Mouse (Mus musculus) limb, embryonic 14.5 days (tissue): Measurements from ENCODE around the gene Cfap126. TPM values are rescaled to one million over a fixed set of nuclear protein-coding genes. Genes with fewer than 3 reads are reported as not detected.
A peak's percentile ranks its signal among the peaks of the same experiment; 100 is the strongest.

ENCODE experiments used
- ATAC-seq: fragments of 200-750 bp; cut with Nextera tagmentation; 2 replicates; pipeline ENCODE4 v1.8.0; 2017; ENCODE audit warnings: low read depth, moderate number of reproducible peaks, moderate TSS enrichment; ENCODE audit not compliant: low FRiP score
- DNase-seq: peaks from one replicate; pipeline ENCODE4 v3.0.0-alpha.2; 2015; ENCODE audit warnings: low spot score
- H3K27ac ChIP-seq: fragments of 300-500 bp; sonication (generic); replicated peaks from 2 replicates; pipeline ENCODE4 v1.5.1; 2014; ENCODE audit warnings: low read depth, mild to moderate bottlenecking, low read length, moderate library complexity, mixed read lengths
- H3K27me3 ChIP-seq: fragments of 300-500 bp; sonication (generic); 2 replicates; pipeline ENCODE4 v1.6.1; 2014; ENCODE audit warnings: low read length, mixed read lengths; ENCODE audit not compliant: control insufficient read depth, insufficient read depth
- H3K36me3 ChIP-seq: fragments of 300-500 bp; sonication (generic); 2 replicates; pipeline ENCODE4 v1.6.1; 2014; ENCODE audit warnings: mild to moderate bottlenecking, low read length, moderate library complexity, mixed read lengths; ENCODE audit not compliant: control insufficient read depth, insufficient read depth
- H3K4me1 ChIP-seq: fragments of 300-500 bp; sonication (generic); 2 replicates; pipeline ENCODE4 v1.6.1; 2014; ENCODE audit warnings: antibody characterized with exemption, low read length, mixed read lengths; ENCODE audit not compliant: control insufficient read depth, insufficient read depth
- H3K4me2 ChIP-seq: fragments of 300-500 bp; sonication (generic); replicated peaks from 2 replicates; pipeline ENCODE4 v1.6.1; 2014; ENCODE audit warnings: low read depth, mild to moderate bottlenecking, low read length, moderate library complexity; ENCODE audit not compliant: severe bottlenecking
- H3K4me3 ChIP-seq: fragments of 300-500 bp; sonication (generic); replicated peaks from 2 replicates; pipeline ENCODE4 v1.5.1; 2014; ENCODE audit warnings: low read length
- H3K9ac ChIP-seq: fragments of 300-500 bp; sonication (generic); 2 replicates; pipeline ENCODE4 v1.6.1; 2014; ENCODE audit warnings: mild to moderate bottlenecking, low read depth, low read length, moderate library complexity; ENCODE audit not compliant: severe bottlenecking
- H3K9me3 ChIP-seq: fragments of 300-500 bp; sonication (generic); 2 replicates; pipeline ENCODE4 v1.6.1; 2016; ENCODE audit warnings: low read length; ENCODE audit not compliant: control insufficient read depth
- POLR2A ChIP-seq: fragments of 200-500 bp; IDR thresholded peaks from 2 replicates; pipeline ENCODE4 v1.8.0; 2012; ENCODE audit warnings: inconsistent platforms, mild to moderate bottlenecking, moderate library complexity, borderline replicate concordance; ENCODE audit not compliant: insufficient read depth, insufficient read length; ENCODE audit errors: extremely low read depth
- WGBS: fragments of 180-500 bp; shearing (Covaris S2); extraction: QIAGEN DNeasy Blood & Tissue Kit; methylation state at CpG from one replicate; pipeline ENCODE4 v1.1.7; 2014; 5-methylcytosine and 5-hydroxymethylcytosine counted together
- polyA plus RNA-seq, 2 experiments: library from polyadenylated mRNA; depleted of rRNA in 1 of 2; stranded (reverse) in 1 of 2; unstranded in 1 of 2; fragments of >200 nt; fragmentation: Nextera tagmentation in 1 of 2; extraction: Ambion mirVana in 1 of 2; gene quantifications; 2 replicates each; pipeline versions ENCODE4 v1.2.1 to v1.2.3; 2012 to 2014

The Cfap126 gene
- polyA plus RNA-seq, 2 experiments: 1.3 to 2.1 TPM

DNA sequence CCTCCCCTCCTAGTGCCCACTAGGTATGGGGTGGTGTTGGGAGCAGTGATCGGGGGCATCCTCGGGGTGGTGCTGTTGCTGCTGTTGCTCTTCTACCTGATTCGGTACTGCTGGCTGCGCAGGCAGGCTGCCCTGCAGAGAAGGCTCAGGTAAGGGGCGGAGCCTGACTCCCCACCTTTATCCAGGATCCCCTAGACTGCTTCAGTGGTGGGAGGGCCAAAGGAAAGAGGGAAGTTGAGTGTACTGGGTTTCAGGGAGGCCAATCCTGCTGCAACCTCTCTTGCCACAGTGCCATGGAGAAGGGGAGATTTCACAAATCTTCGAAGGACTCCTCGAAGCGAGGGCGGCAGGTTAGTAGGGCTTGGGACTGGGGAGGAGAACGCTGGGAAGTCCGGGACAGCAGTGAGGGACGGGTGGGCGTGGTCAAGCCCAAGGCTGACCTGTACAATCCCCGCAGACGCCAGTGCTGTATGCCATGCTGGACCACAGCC is 45.8 kb downstream of the Cfap126 start:
- TF ChIP-seq POLR2A: no peak
- Histone ChIP-seq H3K27me3 (peaks cover 27% of the 10 kb centered on the region), H3K36me3 (no peaks in the 10 kb centered on the region), H3K4me2 (peak overlapping the region; percentile 38), H3K9ac (no peak overlapping the region), H3K4me1 (no peaks in the 10 kb centered on the region), H3K4me3 (peak overlapping the region; percentile 24), H3K27ac (no peak overlapping the region), H3K9me3 (no peaks in the 10 kb centered on the region)
- DNase-seq: no peak
- ATAC-seq: no peak
- 4% methylated on average over 15 of the region's 15 CpGs for WGBS

DNA sequence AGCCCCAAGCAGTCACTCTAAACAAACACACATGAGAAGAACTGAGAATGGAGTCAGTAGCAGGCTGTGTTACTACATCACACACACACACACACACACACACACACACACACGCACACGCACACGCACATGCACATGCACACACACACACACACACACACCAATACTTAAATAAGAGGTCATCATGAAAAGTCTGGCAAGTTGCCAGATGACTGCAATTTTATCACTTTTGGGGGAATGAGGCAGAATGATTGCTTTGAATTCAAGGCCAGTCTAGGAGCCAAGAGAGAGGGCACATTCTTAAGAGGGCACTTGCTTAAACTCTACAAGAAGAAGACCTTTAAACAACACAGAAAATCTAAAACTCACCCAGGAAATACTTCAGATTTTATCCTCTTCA is 48.8 kb downstream of the Cfap126 start:
- no peaks in the 10 kb centered on the region for H3K4me1 ChIP-seq
- no peak overlapping the region for H3K4me2 ChIP-seq
- WGBS: 95% methylated on average over 3 of the region's 3 CpGs
- H3K9me3 ChIP-seq: no peaks in the 10 kb centered on the region
- H3K4me3 ChIP-seq: no peak overlapping the region
- no peak overlapping the region for H3K9ac ChIP-seq
- DNase-seq (no peak), ATAC-seq (no peak)
- TF ChIP-seq POLR2A: no peak
- H3K27me3 ChIP-seq: peaks cover 24% of the 10 kb centered on the region
- no peaks in the 10 kb centered on the region for H3K36me3 ChIP-seq
- H3K27ac ChIP-seq: no peak overlapping the region

DNA sequence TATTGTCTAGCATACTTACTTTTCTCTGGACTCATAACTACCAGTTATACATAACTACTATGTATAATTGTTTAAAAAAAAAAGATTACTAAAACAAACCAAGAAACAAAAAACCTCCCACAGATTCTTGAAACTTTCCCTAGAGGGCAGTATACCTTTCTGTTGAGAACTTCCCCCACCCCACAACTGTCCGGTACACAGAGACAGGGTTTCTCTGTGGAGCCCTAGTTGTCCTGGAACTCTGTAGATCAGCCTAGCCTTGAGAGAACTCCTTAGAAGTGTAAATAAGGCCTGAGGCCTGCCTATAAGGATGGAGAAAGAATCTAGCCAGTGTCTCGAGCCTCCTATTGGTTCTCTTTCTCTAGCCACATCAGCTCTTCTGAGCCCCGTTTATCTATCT is 50.5 kb downstream of the Cfap126 start:
- no peak overlapping the region for H3K27ac ChIP-seq
- H3K9me3 ChIP-seq: no peaks in the 10 kb centered on the region
- H3K4me3 ChIP-seq: no peak overlapping the region
- H3K27me3 ChIP-seq: peaks cover 13% of the 10 kb centered on the region; the same call in 1 of the 2 replicates
- H3K36me3 ChIP-seq: no peaks in the 10 kb centered on the region
- no peaks in the 10 kb centered on the region for H3K4me1 ChIP-seq
- DNase-seq (peak; percentile 40), ATAC-seq (no peak)
- no peak overlapping the region for H3K4me2 ChIP-seq
- no peak overlapping the region for H3K9ac ChIP-seq
- WGBS: 38% methylated on average over 3 of the region's 3 CpGs
- TF ChIP-seq POLR2A: no peak

DNA sequence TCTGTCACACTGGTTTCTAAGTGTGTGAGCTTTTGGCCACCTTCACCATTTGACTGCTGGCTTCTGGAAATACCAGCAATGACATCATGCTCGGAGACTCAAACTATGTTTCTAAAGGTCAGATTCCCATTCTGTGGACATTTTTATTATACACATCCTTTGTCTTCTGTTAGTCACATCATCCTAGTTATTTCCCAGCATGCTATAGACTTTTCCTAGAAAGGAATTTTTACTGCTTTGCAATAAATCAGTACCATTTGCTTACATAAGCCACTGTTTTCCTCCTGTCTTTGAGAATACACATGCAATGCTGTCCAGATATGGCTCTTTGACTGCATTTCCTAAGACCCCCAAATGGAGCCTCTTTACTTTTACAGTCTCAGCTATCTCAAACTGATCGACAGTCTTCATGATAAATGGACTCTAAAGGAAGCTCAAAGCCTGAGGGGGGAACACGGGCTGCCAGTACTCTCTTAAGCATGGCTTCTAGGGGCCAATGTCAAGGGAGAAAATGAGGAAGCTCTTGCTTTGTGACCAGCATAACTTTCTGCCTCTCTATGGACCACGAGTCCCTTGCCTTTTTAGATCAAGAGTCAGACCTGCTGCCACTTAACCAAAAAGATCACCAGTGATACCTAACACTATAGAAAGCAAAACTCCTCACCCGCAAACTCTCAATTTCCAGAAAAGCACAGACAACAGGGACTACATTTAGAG is 52.1 kb downstream of the Cfap126 start:
- Histone ChIP-seq H3K9me3 (no peaks in the 10 kb centered on the region), H3K27ac (no peak overlapping the region), H3K4me2 (no peak overlapping the region), H3K27me3 (no peaks in the 10 kb centered on the region), H3K36me3 (no peaks in the 10 kb centered on the region), H3K4me3 (no peak overlapping the region), H3K9ac (no peak overlapping the region), H3K4me1 (no peaks in the 10 kb centered on the region)
- WGBS: 63% methylated on average over 5 of the region's 5 CpGs
- DNase-seq: no peak
- TF ChIP-seq POLR2A: no peak
- no peak for ATAC-seq

DNA sequence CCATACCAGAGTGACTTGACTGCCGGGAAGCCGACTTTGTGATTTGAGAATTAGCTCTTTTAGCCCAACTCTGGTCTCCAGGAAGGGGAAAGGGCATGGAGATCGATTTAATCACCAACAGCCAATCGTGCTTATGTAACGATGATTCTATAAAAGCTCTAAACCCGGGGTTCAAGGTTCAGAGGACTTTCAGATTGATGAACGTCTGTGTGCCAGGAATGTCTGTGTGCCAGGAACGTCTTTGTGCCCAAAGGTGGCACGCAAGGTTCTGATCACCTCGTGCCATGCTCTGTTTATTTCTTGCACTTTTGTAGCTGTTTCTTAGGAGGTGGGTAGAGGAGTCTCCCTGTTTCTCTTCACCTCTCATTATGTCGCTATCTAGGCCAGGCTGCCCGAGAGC is 55.2 kb downstream of the Cfap126 start:
- WGBS: 83% methylated on average over 12 of the region's 12 CpGs
- no peak overlapping the region for H3K4me2 ChIP-seq
- no peaks in the 10 kb centered on the region for H3K27me3 ChIP-seq
- no peaks in the 10 kb centered on the region for H3K36me3 ChIP-seq
- no peaks in the 10 kb centered on the region for H3K9me3 ChIP-seq
- TF ChIP-seq POLR2A: no peak
- ATAC-seq (no peak), DNase-seq (no peak)
- H3K4me1 ChIP-seq: no peaks in the 10 kb centered on the region
- no peak overlapping the region for H3K4me3 ChIP-seq
- H3K27ac ChIP-seq: no peak overlapping the region
- H3K9ac ChIP-seq: no peak overlapping the region
